Mouse (Mus musculus) spleen, adult 2 months (tissue): ENCODE measurements around the gene Blnk.

Experiments
- CTCF ChIP-seq: fragments of 200-500 bp; IDR thresholded peaks from 2 replicates; pipeline ENCODE4 v1.5.1; 2011; ENCODE audit warnings: mild to moderate bottlenecking, inconsistent platforms; ENCODE audit not compliant: insufficient read depth, insufficient read length, insufficient replicate concordance; ENCODE audit errors: extremely low read depth
- POLR2A ChIP-seq: fragments of 200-500 bp; IDR thresholded peaks from 2 replicates; pipeline ENCODE4 v1.6.1; 2011; ENCODE audit warnings: low read depth, low read length, inconsistent platforms

- TF ChIP-seq POLR2A (no peak), CTCF (no peak)
Observed at GRCm38 (mm10) chr19:41006621-41007020, 12.3 kb upstream of the Blnk start.
